Mouse (Mus musculus): Measurements from ENCODE around the gene Col6a5.

- no peak for TF ChIP-seq POLR2A (IDR thresholded peaks at IDR 0.05; ENCODE audit: borderline replicate concordance, insufficient read depth, low read length)
- TF ChIP-seq CTCF (IDR thresholded peaks at IDR 0.05; ENCODE audit: borderline replicate concordance, insufficient read depth, low read depth, low read length), result no peak
Measured at GRCm38 (mm10) chr9:105820711-105821110, 139.7 kb downstream of the Col6a5 start.
